Mouse (Mus musculus) forebrain, embryonic 15.5 days (tissue): ENCODE measurements around the gene Rassf3. TPM values are rescaled to one million over a fixed set of nuclear protein-coding genes. Genes with fewer than 3 reads are reported as not detected.

Source experiments
- ATAC-seq: fragments of 200-750 bp; cut with Nextera tagmentation; replicated peaks from 2 replicates; pipeline ENCODE4 v1.8.0; 2017; ENCODE audit warnings: mild to moderate bottlenecking, moderate TSS enrichment, moderate library complexity
- H3K27ac ChIP-seq: fragments of 300-500 bp; sonication (generic); replicated peaks from 2 replicates; pipeline ENCODE4 v1.5.1; 2015; ENCODE audit warnings: mild to moderate bottlenecking, inconsistent platforms
- H3K27me3 ChIP-seq: fragments of 300-500 bp; sonication (generic); 2 replicates; pipeline ENCODE4 v1.6.1; 2015; ENCODE audit warnings: inconsistent platforms
- H3K36me3 ChIP-seq: fragments of 300-500 bp; sonication (generic); 2 replicates; pipeline ENCODE4 v1.6.1; 2015; ENCODE audit warnings: mild to moderate bottlenecking, inconsistent platforms
- H3K4me1 ChIP-seq: fragments of 300-500 bp; sonication (generic); 2 replicates; pipeline ENCODE4 v1.6.1; 2015; ENCODE audit warnings: inconsistent platforms
- H3K4me2 ChIP-seq: fragments of 300-500 bp; sonication (generic); replicated peaks from 2 replicates; pipeline ENCODE4 v1.6.1; 2015; ENCODE audit warnings: mild to moderate bottlenecking, inconsistent platforms
- H3K4me3 ChIP-seq: fragments of 300-500 bp; sonication (generic); 2 replicates; pipeline ENCODE4 v1.5.1; 2015; ENCODE audit warnings: mild to moderate bottlenecking, inconsistent platforms
- H3K9ac ChIP-seq: fragments of 300-500 bp; sonication (generic); replicated peaks from 2 replicates; pipeline ENCODE4 v1.6.1; 2015; ENCODE audit warnings: mild to moderate bottlenecking, inconsistent platforms
- H3K9me3 ChIP-seq: fragments of 300-500 bp; sonication (generic); 2 replicates; pipeline ENCODE4 v1.6.1; 2016; ENCODE audit warnings: inconsistent platforms
- WGBS: fragments of 180-500 bp; shearing (Covaris S2); methylation state at CpG from one replicate; pipeline ENCODE4 v1.1.7; 2015; ENCODE audit warnings: mixed read lengths; 5-methylcytosine and 5-hydroxymethylcytosine counted together
- polyA plus RNA-seq: library from polyadenylated mRNA; unstranded; fragments of >200 nt; fragmentation: Nextera tagmentation; extraction: Ambion mirVana; gene quantifications from 2 replicates; pipeline ENCODE4 v1.2.1, GENCODE M21; 2015

Gene Rassf3
- polyA plus RNA-seq, 1 experiment from 2014 or later = 4.2 TPM

DNA sequence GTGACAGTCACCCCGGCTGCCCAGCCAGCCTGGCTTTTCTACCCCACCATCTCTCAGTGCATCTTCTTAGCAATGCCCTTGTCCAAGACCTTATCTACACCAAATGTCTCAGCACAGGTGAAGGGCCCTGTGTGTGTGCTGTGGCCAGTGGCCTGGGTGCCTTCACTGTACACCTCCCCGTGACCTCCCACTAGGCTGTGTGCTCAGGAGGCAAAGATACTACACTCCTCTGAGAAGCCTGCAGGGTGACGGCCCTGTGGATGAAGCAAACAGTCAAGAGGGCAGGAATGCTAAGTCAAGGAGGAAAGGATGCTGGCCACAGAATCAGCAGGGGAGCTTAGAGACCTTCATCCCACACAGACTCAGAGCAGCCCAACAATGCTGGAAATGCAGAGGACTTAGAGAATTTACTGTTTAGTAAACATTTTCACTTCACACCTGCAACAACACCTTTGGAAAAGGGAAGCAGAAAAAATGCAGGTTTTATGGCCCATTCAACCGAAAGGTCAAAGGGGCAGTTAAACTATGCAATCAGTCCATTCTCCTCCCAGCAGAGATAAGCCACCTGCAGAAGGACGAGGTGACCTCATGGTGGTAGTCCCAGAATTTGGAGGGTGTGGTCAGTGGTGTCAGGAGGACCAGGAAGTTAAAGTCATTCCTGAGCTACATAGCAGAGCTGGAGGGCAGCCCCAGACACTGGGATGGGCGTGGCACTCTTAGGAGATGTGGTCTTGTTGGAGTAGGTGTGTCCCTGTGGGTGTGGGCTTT is 21.3 kb downstream of the Rassf3 start:
- Histone ChIP-seq H3K27me3 (no peaks in the 10 kb centered on the region), H3K4me3 (no peak overlapping the region), H3K36me3 (no peaks in the 10 kb centered on the region), H3K27ac (no peak overlapping the region), H3K4me2 (no peak overlapping the region), H3K4me1 (peaks cover 13% of the 10 kb centered on the region), H3K9me3 (no peaks in the 10 kb centered on the region), H3K9ac (no peak overlapping the region)
- WGBS = 80% methylated on average over 6 of the region's 6 CpGs
- no peak for ATAC-seq

DNA sequence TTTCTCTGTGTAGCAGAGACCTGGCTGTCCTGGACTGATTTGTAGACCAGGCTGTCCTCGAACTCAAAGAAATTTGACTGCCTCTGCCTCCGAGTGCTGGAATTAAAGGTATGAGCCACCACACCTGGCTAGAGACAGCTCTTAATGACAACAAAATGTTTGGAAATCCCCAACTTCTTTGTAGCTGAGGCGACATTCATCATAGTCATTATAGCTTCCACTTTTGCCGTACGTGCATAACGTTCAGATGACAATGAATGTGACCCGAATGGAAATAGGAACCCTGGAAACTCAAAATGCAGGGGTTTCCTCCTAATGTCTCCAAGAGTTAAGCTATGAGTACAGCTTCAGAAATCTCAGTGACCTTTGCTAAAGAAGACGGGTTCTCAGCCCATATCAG is 22.1 kb downstream of the Rassf3 start:
- 87% methylated on average over 8 of the region's 8 CpGs for WGBS
- peaks cover 5% of the 10 kb centered on the region; the same call in 1 of the 2 replicates for H3K4me1 ChIP-seq
- no peak for ATAC-seq
- H3K36me3 ChIP-seq = no peaks in the 10 kb centered on the region
- no peak overlapping the region for H3K9ac ChIP-seq
- H3K4me3 ChIP-seq = no peak overlapping the region
- H3K27me3 ChIP-seq = no peaks in the 10 kb centered on the region
- H3K4me2 ChIP-seq = no peak overlapping the region
- H3K9me3 ChIP-seq = no peaks in the 10 kb centered on the region
- no peak overlapping the region for H3K27ac ChIP-seq

DNA sequence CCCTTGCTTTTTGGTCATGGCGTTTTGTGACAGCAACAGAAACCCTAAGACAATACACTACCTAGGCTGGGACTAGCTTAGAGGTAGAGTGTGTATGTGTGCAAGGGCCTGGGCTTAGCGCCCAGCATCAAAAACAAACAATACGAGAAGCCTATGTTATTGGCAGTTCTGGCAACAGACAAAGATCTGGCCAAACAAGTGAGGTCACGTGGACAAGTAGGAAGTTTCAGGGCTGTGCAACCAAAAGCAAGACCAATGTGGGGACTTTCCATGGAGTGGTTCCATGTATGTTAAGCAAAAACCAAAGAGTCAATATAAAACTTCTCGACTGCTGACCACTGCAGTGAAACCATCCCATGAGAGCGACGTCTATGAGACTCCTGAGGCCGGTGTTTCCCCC is 30.3 kb downstream of the Rassf3 start:
- Histone ChIP-seq H3K27ac (no peak overlapping the region), H3K36me3 (no peaks in the 10 kb centered on the region), H3K4me3 (no peak overlapping the region), H3K9me3 (no peaks in the 10 kb centered on the region), H3K27me3 (no peaks in the 10 kb centered on the region), H3K4me1 (no peaks in the 10 kb centered on the region), H3K9ac (no peak overlapping the region), H3K4me2 (no peak overlapping the region)
- ATAC-seq = no peak
- 88% methylated on average over 8 of the region's 8 CpGs for WGBS

DNA sequence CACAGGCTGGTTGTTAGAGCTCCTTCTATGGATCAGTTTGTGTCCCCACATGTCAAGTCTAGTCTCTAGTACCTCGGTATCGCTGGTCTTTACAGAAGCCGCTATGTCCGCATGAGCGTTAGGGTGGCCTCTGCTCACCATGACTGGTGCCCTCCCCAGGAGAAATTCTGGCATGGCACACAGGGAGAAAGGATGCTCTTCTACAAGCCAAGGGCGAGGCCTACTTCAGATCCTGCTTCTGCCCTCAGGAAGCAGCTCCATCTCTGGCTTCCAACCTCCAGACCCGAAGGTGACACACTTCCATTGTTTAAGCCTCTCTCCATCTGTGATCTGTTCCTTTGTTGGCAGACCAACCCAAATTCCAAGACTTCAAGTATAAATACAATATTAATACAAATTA is 31.9 kb downstream of the Rassf3 start:
- WGBS = 93% methylated on average over 7 of the region's 7 CpGs
- Histone ChIP-seq H3K4me3 (no peak overlapping the region), H3K4me1 (no peaks in the 10 kb centered on the region), H3K9me3 (no peaks in the 10 kb centered on the region), H3K27ac (no peak overlapping the region), H3K9ac (no peak overlapping the region), H3K27me3 (no peaks in the 10 kb centered on the region), H3K4me2 (no peak overlapping the region), H3K36me3 (no peaks in the 10 kb centered on the region)
- ATAC-seq = no peak

DNA sequence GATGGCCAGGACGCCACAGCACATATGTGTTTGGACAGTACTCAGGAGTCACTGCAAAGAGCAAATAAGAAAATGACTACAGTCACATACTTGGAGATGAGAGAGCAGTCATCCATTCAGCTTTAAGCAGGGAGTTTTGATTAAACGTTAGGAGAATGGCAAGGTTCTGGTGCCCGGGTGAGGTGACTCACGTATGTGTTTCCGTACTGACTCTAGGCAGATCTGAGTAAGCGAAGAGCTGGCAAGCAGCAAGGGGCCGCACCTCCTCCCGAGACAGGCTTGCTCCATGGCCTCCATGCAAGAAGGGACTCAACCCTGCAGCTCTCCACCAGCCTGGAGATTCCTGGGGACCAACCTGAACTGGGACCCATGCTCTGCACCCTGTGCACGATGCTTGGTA is 32.4 kb downstream of the Rassf3 start:
- no peaks in the 10 kb centered on the region for H3K27me3 ChIP-seq
- 91% methylated on average over 9 of the region's 9 CpGs for WGBS
- H3K4me1 ChIP-seq = no peaks in the 10 kb centered on the region
- no peak overlapping the region for H3K4me2 ChIP-seq
- no peak overlapping the region for H3K9ac ChIP-seq
- no peak overlapping the region for H3K27ac ChIP-seq
- no peak for ATAC-seq
- H3K36me3 ChIP-seq = no peaks in the 10 kb centered on the region
- H3K9me3 ChIP-seq = no peaks in the 10 kb centered on the region
- H3K4me3 ChIP-seq = no peak overlapping the region

DNA sequence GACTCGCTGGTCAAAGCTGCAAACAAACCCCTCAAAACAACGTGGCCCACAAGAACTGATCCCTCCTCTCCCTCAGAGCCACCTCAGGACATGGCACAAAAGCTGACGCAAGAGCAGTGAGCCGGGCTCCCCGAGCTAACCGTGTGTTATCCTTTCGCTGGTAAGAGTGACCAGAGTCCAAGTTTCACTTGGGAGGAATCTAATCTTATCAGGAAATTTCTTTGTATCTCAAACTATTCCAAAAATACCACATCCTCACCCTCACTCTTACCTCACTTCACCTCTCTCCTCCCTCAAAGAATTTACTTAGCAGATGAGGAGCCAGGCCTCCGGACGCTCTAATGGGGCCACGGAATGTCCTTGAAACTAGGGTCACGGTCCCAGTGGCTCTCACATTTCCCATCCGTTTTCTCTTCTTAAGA is 36.8 kb downstream of the Rassf3 start:
- H3K27me3 ChIP-seq = no peaks in the 10 kb centered on the region
- no peaks in the 10 kb centered on the region for H3K36me3 ChIP-seq
- no peak for ATAC-seq
- H3K9me3 ChIP-seq = no peaks in the 10 kb centered on the region
- 91% methylated on average over 12 of the region's 12 CpGs for WGBS
- no peaks in the 10 kb centered on the region for H3K4me1 ChIP-seq
- H3K27ac ChIP-seq = no peak overlapping the region
- no peak overlapping the region for H3K9ac ChIP-seq
- H3K4me3 ChIP-seq = no peak overlapping the region
- no peak overlapping the region for H3K4me2 ChIP-seq

DNA sequence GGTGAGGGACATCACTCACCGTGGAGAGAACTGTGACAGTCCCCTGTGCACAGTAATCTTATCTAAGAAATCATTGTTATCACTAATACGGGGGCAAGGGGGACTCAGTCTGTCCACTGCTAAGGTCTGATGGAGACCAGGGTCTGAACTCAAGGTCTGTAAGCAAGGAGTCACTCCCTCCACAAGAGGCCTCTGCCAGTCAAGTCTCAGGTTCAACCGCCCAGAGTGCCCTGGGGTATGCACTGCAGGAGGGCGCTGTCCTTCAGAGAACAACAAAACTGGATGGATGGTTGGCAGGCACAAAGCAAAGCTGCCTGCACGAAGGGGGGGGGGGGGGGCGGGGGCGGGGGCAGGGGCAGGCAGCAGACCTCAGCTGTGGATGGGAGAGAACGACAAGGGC is 38.0 kb downstream of the Rassf3 start:
- H3K4me1 ChIP-seq = no peaks in the 10 kb centered on the region
- no peak overlapping the region for H3K4me3 ChIP-seq
- H3K9me3 ChIP-seq = no peaks in the 10 kb centered on the region
- H3K36me3 ChIP-seq = no peaks in the 10 kb centered on the region
- H3K27ac ChIP-seq = no peak overlapping the region
- H3K4me2 ChIP-seq = no peak overlapping the region
- WGBS = 82% methylated on average over 6 of the region's 8 CpGs
- H3K27me3 ChIP-seq = no peaks in the 10 kb centered on the region
- no peak for ATAC-seq
- no peak overlapping the region for H3K9ac ChIP-seq

DNA sequence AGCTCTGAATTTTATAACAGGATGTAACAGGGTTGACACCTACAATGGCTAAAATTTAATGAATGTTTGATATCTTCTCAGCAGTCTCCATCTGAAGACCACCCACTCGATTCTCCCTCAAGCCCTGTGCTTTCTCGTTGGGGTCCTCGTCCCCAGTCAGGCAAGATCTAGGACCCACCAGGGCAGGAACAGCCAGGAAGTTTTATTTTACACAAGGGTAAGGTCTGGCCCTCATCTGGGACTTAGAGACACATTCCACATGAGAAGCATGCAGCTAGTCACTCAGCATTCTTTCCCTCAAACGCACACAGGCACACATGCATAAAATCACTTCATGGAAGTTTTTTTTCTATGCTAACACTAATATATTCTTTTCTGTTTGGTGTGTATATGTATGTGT is 39.5 kb downstream of the Rassf3 start:
- Histone ChIP-seq H3K4me3 (no peak overlapping the region), H3K9me3 (no peaks in the 10 kb centered on the region), H3K27me3 (no peaks in the 10 kb centered on the region), H3K4me1 (peaks cover 5% of the 10 kb centered on the region), H3K27ac (no peak overlapping the region), H3K9ac (no peak overlapping the region), H3K4me2 (no peak overlapping the region), H3K36me3 (no peaks in the 10 kb centered on the region)
- 69% methylated on average over 4 of the region's 4 CpGs for WGBS
- no peak for ATAC-seq

DNA sequence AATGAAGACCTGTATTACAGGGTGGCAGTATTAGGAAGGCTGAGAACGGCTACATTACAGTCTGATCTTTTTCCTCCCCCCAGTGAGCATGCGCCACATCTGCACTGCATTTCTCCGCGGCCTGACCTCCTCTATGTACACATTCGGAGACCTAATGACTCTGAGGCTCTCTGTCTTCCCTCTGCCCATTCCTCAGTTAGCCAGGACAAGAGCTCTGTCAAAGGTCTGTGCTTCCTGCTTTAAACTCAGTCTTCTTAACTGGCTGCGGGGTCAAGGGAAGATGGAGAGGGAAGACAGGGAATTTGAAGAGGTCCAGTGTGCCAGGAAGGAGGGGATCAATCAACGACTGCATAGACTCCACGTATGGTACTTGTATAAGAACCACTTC is 39.9 kb downstream of the Rassf3 start:
- peaks cover 5% of the 10 kb centered on the region for H3K4me1 ChIP-seq
- WGBS = 80% methylated on average over 8 of the region's 8 CpGs
- ATAC-seq = no peak

DNA sequence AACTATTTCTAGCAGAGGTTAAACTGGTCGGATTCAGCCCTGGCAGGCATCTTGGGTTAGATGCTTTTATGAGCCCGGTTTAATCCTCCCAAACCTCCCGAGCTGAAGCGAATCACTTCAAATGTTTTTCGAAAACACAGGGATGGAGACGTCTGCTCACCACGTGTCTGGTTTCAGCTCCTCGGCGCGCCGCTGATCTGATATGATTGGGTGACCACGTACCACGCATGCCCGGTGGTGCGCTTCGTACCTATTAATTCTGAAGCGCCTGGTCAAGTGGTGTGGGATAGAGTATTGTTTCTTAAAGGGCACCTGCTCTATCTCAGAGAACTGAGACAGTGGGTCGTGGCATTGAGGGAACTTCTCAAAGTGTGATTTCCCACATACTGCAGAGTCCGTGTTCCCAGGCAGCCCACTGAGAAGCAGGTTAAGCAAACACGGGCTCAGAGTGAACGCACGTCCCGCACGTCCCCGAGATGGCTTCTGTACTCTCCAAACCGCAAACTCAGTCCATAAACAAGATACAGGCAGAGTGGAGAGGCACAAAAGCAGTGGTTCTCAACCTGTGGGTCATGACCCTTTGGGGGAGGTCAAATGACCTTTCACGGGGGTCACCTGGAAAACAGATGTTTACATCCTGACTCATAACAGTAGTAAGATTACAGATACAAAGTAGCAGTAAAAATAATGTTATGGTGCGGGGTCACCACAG is 40.4 kb downstream of the Rassf3 start:
- Histone ChIP-seq H3K27ac (no peak overlapping the region), H3K27me3 (no peaks in the 10 kb centered on the region), H3K4me2 (no peak overlapping the region), H3K36me3 (no peaks in the 10 kb centered on the region), H3K4me3 (no peak overlapping the region), H3K9ac (no peak overlapping the region), H3K9me3 (no peaks in the 10 kb centered on the region), H3K4me1 (peaks cover 5% of the 10 kb centered on the region)
- ATAC-seq = no peak
- WGBS = 87% methylated on average over 28 of the region's 28 CpGs

More for the DNA sequence above, 39.9 kb downstream of the Rassf3 start:
- H3K9ac ChIP-seq = no peak overlapping the region
- H3K4me2 ChIP-seq = no peak overlapping the region
- H3K9me3 ChIP-seq = no peaks in the 10 kb centered on the region
- no peaks in the 10 kb centered on the region for H3K36me3 ChIP-seq
- H3K27ac ChIP-seq = no peak overlapping the region
- no peak overlapping the region for H3K4me3 ChIP-seq
- no peaks in the 10 kb centered on the region for H3K27me3 ChIP-seq

DNA sequence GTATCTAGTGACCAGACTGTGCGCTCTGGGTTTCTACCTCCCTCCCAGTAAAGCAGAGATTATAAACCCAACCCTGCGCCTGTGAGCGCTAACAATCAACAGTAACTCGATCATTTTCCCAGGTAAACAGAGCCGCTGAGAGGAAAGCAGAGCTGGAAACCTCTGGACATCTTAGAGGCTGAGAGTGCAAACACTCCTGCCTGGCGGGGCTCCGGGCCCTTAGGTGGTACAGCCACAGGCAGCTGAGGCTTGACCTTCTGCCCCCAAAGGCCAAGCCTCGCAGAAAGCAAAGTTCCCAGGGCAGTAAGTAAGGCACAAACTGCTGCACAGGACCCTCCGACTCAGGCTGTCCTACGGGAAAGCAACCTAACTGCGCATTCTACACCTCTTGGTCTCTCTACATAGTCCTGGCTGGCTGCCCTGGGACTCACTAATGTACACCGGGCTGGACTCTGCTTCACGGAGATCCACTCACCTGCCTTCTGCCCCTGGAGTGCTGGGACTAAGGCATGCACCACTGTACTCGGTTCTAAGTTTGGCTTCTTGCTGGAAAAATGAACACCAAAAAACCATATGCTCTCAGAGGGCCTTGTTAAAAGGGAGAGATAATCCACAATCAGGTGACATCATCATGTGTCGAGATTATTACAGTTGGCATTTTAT is 41.6 kb downstream of the Rassf3 start:
- Histone ChIP-seq H3K36me3 (no peaks in the 10 kb centered on the region), H3K9ac (no peak overlapping the region), H3K4me2 (no peak overlapping the region), H3K27ac (no peak overlapping the region), H3K4me3 (no peak overlapping the region), H3K9me3 (no peaks in the 10 kb centered on the region), H3K27me3 (no peaks in the 10 kb centered on the region), H3K4me1 (peaks cover 13% of the 10 kb centered on the region)
- no peak for ATAC-seq
- 82% methylated on average over 15 of the region's 15 CpGs for WGBS

DNA sequence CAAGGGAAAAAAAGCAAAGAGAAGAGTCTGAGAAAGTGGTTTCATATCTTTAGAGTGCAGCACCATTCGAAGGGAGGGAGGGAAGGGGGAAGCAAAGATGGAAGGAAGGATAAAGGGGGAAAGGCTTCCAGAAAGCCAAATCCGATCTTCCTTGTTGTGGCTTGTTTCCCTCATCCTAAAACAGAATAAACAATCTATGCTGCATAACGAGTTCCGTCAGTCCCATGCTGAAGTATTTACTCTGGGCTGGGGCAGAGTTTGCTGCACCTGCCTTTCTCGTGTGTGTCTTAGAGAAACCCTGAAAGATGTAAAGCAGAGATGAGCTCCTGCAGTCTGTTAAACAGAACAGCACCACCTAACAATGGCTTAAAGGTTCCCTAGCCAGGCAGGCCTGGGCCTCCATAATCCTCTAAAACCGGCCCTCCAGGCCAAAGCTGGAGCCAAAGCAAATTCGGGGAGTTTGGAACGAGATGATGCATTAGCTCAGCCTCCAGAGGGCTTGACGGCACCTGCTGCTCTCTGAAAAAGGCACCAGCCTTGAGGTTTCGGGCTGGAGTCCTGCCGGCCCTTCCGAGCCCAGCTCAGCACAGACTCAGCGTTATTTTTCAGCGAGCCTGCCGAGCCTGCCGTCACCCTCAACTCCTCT is 43.4 kb downstream of the Rassf3 start:
- Histone ChIP-seq H3K4me2 (no peak overlapping the region), H3K9me3 (no peaks in the 10 kb centered on the region), H3K36me3 (no peaks in the 10 kb centered on the region), H3K4me3 (no peak overlapping the region), H3K4me1 (peaks cover 18% of the 10 kb centered on the region), H3K27me3 (no peaks in the 10 kb centered on the region), H3K9ac (no peak overlapping the region), H3K27ac (peak overlapping the region; percentile 41)
- ATAC-seq = no peak; the same call in 1 of the 2 replicates
- 14% methylated on average over 16 of the region's 16 CpGs for WGBS
